Mouse (Mus musculus) spleen, postnatal 14 days (tissue): ENCODE data around the gene Ppm1b.
"Not testable (repeated sequence)": the region's sequence is repeated elsewhere in the genome, so short reads cannot be mapped to it uniquely, and the experiment has no call there.

Experiments
- DNase-seq, 2 experiments: peaks; one replicate each; pipeline ENCODE4 v3.0.0; 2021 to 2022; ENCODE audit warnings: low spot score in 2 of 2

The Ppm1b gene

DNA sequence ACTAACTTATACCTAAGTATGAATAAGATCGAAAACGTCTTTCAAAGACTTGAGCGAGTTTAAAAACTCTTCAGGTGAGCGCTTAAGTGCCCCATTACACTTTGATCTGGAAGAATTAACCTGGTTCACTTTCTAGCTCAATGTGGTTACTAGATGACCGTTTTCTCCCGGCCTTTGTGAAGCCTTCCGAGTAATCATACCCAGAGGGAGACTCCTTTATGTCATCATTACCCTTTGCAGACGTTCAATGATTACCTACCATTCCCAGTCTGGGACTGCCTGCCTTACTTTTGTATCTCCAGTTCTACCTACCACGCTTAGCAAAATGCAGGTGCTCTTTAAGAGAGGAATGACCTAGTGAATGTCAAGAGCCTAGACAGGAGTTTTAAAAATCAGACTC lies at the start of gene Ppm1b:
TSS of gene Ppm1b (plus strand) at position 301 of the 400 bp plus-strand sequence.
- no peak for DNase-seq

DNA sequence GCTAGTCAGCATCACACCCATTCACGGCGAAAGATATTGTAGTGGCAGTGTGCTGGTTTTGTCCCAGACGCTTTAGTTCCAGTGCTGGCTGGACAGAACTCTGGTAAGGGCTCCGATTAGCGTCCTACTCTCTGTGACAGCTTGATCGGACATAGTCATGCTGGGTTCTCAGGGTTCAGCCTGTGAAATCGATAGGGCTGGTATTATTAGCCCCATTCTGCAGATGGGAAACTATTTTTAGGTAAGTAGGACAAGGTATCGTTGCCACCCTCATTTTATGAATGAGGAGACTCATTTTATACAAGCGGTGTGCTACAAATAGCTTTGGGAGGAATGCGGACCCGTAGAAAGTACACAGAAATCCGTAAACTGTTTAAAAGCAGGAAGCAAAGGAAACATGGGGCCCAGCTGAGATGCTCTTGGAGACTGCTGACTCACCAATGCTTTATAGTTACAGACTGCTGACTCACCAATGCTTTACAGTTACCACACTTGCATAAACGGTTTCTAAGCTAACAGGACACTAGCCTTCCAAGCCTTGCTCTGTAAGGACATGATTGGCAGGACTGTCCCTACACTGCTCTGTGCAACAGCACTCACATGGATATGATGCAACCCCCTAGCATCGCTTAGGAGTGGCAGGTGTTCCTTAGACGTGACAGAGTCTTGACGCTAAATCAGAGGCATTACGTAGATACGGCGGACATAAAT lies 34.7 kb upstream of the Ppm1b start:
- DNase-seq: no peak

- DNase-seq: no peak
These were observed 31.8 kb upstream of the Ppm1b start for GRCm38 (mm10) chr17:84924779-84925178.

GRCm38 (mm10) chr17:84926233-84926632 lies 30.3 kb upstream of the Ppm1b start:
- DNase-seq: no peak

GRCm38 (mm10) chr17:84927580-84927979 lies 29.0 kb upstream of the Ppm1b start:
- DNase-seq: no peak

GRCm38 (mm10) chr17:84932943-84933342 lies 23.6 kb upstream of the Ppm1b start:
- DNase-seq: no peak

GRCm38 (mm10) chr17:84933968-84934367 lies 22.6 kb upstream of the Ppm1b start:
- peak; percentile 24 to 32 for DNase-seq

GRCm38 (mm10) chr17:84935620-84936019 lies 20.9 kb upstream of the Ppm1b start:
- DNase-seq: not testable (repeated sequence)

- no peak for DNase-seq
These were observed 20.2 kb upstream of the Ppm1b start for GRCm38 (mm10) chr17:84936301-84936700.

GRCm38 (mm10) chr17:84936809-84937208 lies 19.7 kb upstream of the Ppm1b start:
- DNase-seq: no peak

DNA sequence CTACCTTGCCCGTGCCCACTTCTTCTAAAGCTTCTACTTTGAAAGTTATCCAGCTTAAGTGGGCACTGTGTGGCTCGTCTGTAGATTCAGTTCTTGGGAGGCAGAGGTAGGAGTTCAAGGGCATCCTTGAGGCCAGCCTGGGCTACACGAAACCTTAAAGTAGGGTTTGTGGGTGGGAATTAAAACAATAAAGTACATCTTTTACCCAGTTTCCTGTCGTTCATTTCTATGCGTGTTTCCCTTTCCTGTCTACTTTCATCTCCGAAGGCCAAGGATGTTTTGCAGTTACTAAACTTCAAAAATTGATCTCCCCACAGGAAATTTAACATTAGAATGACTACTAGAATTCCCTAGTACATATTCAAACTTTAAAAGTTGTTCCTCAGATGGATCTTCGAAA lies 19.3 kb upstream of the Ppm1b start:
- no peak for DNase-seq

- no peak for DNase-seq
These were observed 18.3 kb upstream of the Ppm1b start for GRCm38 (mm10) chr17:84938215-84938614.

- no peak for DNase-seq
These were observed 16.4 kb upstream of the Ppm1b start for GRCm38 (mm10) chr17:84940017-84940731.

- no peak for DNase-seq
These were observed 15.2 kb upstream of the Ppm1b start for GRCm38 (mm10) chr17:84941291-84941868.

DNA sequence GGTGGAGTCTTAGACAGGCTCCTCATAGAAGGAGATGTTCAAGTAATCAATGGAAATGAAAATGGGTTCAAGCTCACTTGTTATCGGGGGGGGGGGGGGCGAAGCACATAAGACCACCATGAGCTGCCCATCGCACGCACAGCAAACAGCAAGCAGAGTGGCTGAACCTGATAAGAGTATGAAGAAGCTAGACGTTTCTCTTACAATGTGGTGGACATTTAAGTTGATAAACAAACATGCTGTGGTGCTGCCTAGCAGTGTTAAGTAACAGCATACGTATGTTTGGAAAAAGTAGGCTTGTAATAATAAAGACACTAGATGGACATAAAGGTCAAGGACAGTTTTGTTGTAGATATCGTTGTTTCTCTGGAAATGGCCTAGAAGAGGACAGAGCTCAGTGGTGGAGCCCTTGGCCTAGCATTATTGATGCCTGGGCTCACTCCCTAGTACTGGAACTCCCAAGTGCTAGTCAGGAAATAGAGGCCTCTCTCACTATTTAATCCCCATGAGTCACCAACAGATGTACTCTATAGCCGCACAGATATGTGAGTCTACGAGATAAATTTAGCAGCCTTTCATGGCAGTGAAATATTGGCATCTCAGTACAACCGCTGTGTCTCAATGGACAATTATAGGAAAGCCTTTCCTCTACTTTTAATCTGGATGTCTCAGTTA lies 14.0 kb upstream of the Ppm1b start:
- no peak for DNase-seq

DNA sequence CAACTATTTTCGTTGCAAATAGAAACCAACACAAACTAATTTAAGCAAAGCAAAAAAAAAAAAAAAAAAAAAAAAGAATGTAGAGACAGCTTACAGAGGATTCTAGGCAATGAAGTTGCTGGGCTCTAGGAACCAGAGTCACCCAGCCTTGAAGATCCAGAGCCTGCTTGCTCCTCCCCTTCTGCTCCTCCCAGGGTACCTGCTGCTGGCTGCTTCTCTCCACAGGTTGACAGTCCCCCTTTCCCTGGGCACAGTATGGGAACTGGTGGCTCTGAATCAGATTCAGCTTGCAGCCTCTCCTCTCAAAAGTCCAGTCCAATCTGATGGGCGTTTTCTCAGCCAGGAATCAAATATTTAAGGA lies 13.5 kb upstream of the Ppm1b start:
- DNase-seq: no peak

DNA sequence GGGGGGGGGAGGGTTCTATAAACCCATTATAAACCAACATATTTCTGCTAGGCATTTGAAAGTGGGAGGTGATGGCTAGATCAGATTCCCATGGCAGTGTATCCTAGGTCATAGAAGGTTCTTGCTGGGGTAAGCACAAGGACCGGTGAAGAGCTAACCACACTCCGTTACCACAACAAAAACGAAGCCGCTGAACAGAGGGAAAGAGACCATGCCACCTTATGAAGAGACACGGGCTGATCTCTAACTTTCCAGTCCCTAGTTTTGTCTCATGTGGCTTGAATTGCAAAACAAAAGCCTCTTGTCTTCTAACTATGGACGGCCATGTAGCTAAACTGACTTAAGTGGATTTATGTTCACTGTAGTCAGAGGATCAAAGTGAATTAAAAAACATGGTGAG lies 12.2 kb upstream of the Ppm1b start:
- DNase-seq: no peak

GRCm38 (mm10) chr17:84952521-84952920 lies 4.0 kb upstream of the Ppm1b start:
- no peak for DNase-seq

GRCm38 (mm10) chr17:84953776-84954175 lies 2.8 kb upstream of the Ppm1b start:
- DNase-seq: no peak

GRCm38 (mm10) chr17:84954881-84955280 lies 1.7 kb upstream of the Ppm1b start:
- no peak for DNase-seq

GRCm38 (mm10) chr17:84956931-84957486 lies 468 bp downstream of the Ppm1b start:
- DNase-seq: peak; percentile 68 to 74
